Mouse (Mus musculus) midbrain, postnatal 0 days (tissue): ENCODE measurements around the gene Ptpn14. TPM values are rescaled to one million over a fixed set of nuclear protein-coding genes. Genes with fewer than 3 reads are reported as not detected.

Experiments
- ATAC-seq: fragments of 200-750 bp; cut with Nextera tagmentation; 2 replicates; pipeline ENCODE4 v1.8.0; 2017; ENCODE audit warnings: moderate number of reproducible peaks, mild to moderate bottlenecking, moderate TSS enrichment, moderate library complexity; ENCODE audit not compliant: low FRiP score
- DNase-seq: peaks from one replicate; pipeline ENCODE4 v3.0.0-alpha.2; 2015; ENCODE audit warnings: low spot score
- H3K27ac ChIP-seq: fragments of 300-500 bp; sonication (generic); 2 replicates; pipeline ENCODE4 v1.5.1; 2014; ENCODE audit warnings: low read depth, mild to moderate bottlenecking, low read length, mixed read lengths
- H3K27me3 ChIP-seq: fragments of 300-500 bp; sonication (generic); 2 replicates; pipeline ENCODE4 v1.6.1; 2014; ENCODE audit warnings: low read length, control low read depth, mixed read lengths; ENCODE audit not compliant: insufficient read depth
- H3K36me3 ChIP-seq: fragments of 300-500 bp; sonication (generic); 2 replicates; pipeline ENCODE4 v1.6.1; 2014; ENCODE audit warnings: low read length, control low read depth, mixed read lengths; ENCODE audit not compliant: insufficient read depth
- H3K4me1 ChIP-seq: fragments of 300-500 bp; sonication (generic); 2 replicates; pipeline ENCODE4 v1.6.1; 2014; ENCODE audit warnings: mild to moderate bottlenecking, control low read depth, antibody characterized with exemption, low read length, mixed read lengths; ENCODE audit not compliant: insufficient read depth
- H3K4me2 ChIP-seq: fragments of 300-500 bp; sonication (generic); 2 replicates; pipeline ENCODE4 v1.6.1; 2014; ENCODE audit warnings: low read depth, mild to moderate bottlenecking, low read length, mixed read lengths; ENCODE audit not compliant: poor library complexity, severe bottlenecking
- H3K4me3 ChIP-seq: fragments of 300-500 bp; sonication (generic); 2 replicates; pipeline ENCODE4 v1.5.1; 2014; ENCODE audit warnings: low read depth, mild to moderate bottlenecking, low read length, moderate library complexity
- H3K9ac ChIP-seq: fragments of 300-500 bp; sonication (generic); replicated peaks from 2 replicates; pipeline ENCODE4 v1.6.1; 2014; ENCODE audit warnings: mild to moderate bottlenecking, low read length, moderate library complexity, mixed read lengths; ENCODE audit not compliant: poor library complexity, severe bottlenecking
- H3K9me3 ChIP-seq: fragments of 300-500 bp; sonication (generic); 2 replicates; pipeline ENCODE4 v1.6.1; 2016; ENCODE audit warnings: low read length, control low read depth
- CTCF ChIP-seq: IDR thresholded peaks from 2 replicates; pipeline ENCODE4 v1.5.1; 2016; ENCODE audit warnings: antibody characterized with exemption, mild to moderate bottlenecking
- WGBS: fragments of 180-500 bp; shearing (Covaris S2); extraction: QIAGEN DNeasy Blood & Tissue Kit; methylation state at CpG from one replicate; pipeline ENCODE4 v1.1.7; 2014; 5-methylcytosine and 5-hydroxymethylcytosine counted together
- polyA plus RNA-seq: library from polyadenylated mRNA; unstranded; fragments of >200 nt; fragmentation: Nextera tagmentation; extraction: Ambion mirVana; gene quantifications from 2 replicates; pipeline ENCODE4 v1.2.1, GENCODE M21; 2015
- total RNA-seq: library from RNA; depleted of rRNA; stranded (reverse); fragments of >200 nt; gene quantifications from 2 replicates; pipeline ENCODE4 v1.2.3, GENCODE M21; 2014

Ptpn14 gene
- total and polyA plus RNA-seq, 2 experiments from 2014 or later = 1.1 to 6.5 TPM

DNA sequence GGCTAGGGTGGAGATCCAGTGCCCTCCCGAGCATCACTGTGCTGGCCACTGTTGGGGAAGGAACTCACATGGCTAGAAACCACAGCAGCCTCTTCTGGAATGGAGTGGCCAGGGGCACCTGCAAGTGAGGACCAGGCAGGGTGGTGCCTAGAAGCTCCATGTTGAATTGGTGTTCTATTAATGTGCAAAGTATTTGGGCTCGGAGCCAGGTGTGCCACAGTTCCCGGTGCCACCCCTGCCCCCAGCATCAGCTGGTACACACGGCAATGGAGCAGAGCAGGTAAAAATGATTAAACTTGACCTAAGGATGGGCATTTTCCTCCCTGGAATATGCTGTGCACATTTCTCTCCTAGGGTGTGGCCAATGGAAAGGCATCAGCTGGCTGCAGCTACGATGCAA lies 14.0 kb downstream of the Ptpn14 start:
- Histone ChIP-seq H3K27me3 (no peaks in the 10 kb centered on the region), H3K9me3 (no peaks in the 10 kb centered on the region), H3K36me3 (no peaks in the 10 kb centered on the region), H3K27ac (no peak overlapping the region), H3K9ac (no peak overlapping the region), H3K4me1 (no peaks in the 10 kb centered on the region), H3K4me2 (no peak overlapping the region), H3K4me3 (no peak overlapping the region)
- WGBS = 91% methylated on average over 5 of the region's 5 CpGs
- no peak for DNase-seq
- ATAC-seq = no peak
- TF ChIP-seq CTCF = no peak

- 86% methylated on average over 5 of the region's 5 CpGs for WGBS
- Histone ChIP-seq H3K27me3 (no peaks in the 10 kb centered on the region), H3K36me3 (no peaks in the 10 kb centered on the region), H3K4me1 (no peaks in the 10 kb centered on the region), H3K4me3 (no peak overlapping the region), H3K9ac (no peak overlapping the region), H3K4me2 (no peak overlapping the region), H3K9me3 (no peaks in the 10 kb centered on the region), H3K27ac (no peak overlapping the region)
- ATAC-seq (no peak), DNase-seq (no peak)
- no peak for TF ChIP-seq CTCF
These were observed 15.1 kb downstream of the Ptpn14 start for GRCm38 (mm10) chr1:189743136-189743535.

DNA sequence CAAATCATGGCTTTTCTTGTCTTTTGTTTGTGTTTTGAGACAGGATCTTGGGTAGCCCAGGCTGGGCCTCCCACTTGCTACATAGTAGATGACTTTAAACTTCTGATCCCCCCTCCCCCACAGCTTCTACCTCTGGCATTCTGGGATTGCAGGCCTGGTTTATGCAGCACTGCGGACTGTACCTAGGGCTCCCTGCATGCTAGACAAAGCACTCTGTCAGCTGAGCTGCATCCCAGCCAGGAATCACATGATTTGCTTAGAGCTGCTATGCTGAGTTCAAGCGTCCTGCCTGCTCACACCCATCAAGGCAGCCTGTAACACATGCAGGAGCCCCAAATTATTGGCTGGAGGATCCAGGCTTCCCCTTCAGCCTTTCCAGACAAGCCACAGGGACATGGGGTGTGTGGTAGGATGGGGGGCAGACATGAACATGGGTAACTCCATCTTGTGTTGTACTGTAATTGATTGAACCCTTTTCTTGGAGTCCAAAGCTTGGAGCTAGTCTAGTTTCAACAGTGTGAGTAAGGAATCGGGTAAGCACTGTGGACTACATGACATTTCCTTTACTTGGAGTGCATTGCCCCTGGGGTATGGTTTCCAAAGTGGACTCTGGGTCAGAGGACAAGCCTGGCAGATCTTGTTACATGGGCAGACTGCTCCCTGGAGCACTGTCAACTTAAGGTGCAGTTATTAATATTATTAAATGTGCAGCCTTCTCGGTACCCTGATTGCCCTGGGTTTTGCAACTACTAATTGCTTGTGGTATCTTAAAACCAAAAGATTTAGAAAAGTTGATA lies 17.0 kb downstream of the Ptpn14 start:
- TF ChIP-seq CTCF = no peak
- Histone ChIP-seq H3K9me3 (no peaks in the 10 kb centered on the region), H3K27me3 (no peaks in the 10 kb centered on the region), H3K27ac (no peak overlapping the region), H3K4me3 (no peak overlapping the region), H3K4me2 (no peak overlapping the region), H3K36me3 (no peaks in the 10 kb centered on the region), H3K4me1 (no peaks in the 10 kb centered on the region), H3K9ac (no peak overlapping the region)
- ATAC-seq = no peak
- no peak for DNase-seq
- WGBS = 76% methylated on average over 4 of the region's 4 CpGs

DNA sequence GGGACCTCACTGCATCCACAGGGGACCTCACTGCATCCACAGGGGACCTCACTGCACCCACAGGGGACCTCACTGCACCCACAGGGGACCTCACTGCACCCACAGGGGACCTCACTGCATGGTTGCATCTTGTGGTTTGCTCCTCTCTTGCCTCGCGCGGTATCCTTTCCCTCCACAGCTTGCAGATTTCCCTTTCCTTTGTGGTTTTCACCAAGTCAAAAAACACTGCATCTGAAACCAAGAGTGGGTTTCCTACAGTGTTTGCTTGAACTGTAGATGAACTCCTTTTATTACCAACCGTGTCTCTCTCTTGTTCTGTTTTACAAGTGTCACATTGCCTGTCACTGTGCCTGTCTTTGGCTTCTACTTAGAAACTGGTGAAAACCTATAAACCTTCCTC lies 18.5 kb downstream of the Ptpn14 start:
- ATAC-seq (no peak), DNase-seq (no peak)
- TF ChIP-seq CTCF = no peak
- Histone ChIP-seq H3K4me1 (no peaks in the 10 kb centered on the region), H3K9me3 (no peaks in the 10 kb centered on the region), H3K9ac (no peak overlapping the region), H3K4me2 (no peak overlapping the region), H3K4me3 (no peak overlapping the region), H3K36me3 (no peaks in the 10 kb centered on the region), H3K27ac (no peak overlapping the region), H3K27me3 (no peaks in the 10 kb centered on the region)
- 87% methylated on average over 4 of the region's 4 CpGs for WGBS

- no peaks in the 10 kb centered on the region for H3K36me3 ChIP-seq
- DNase-seq (no peak), ATAC-seq (no peak)
- H3K27ac ChIP-seq = no peak overlapping the region
- no peak overlapping the region for H3K4me2 ChIP-seq
- H3K27me3 ChIP-seq = no peaks in the 10 kb centered on the region
- no peaks in the 10 kb centered on the region for H3K9me3 ChIP-seq
- H3K4me1 ChIP-seq = peaks cover 3% of the 10 kb centered on the region; the same call in 1 of the 2 replicates
- WGBS = 96% methylated on average over 4 of the region's 4 CpGs
- no peak overlapping the region for H3K9ac ChIP-seq
- H3K4me3 ChIP-seq = no peak overlapping the region
- TF ChIP-seq CTCF = no peak
These were observed 21.7 kb downstream of the Ptpn14 start for GRCm38 (mm10) chr1:189749789-189750188.

GRCm38 (mm10) chr1:189750233-189750632 lies 22.2 kb downstream of the Ptpn14 start:
- Histone ChIP-seq H3K4me2 (no peak overlapping the region), H3K27me3 (no peaks in the 10 kb centered on the region), H3K9me3 (no peaks in the 10 kb centered on the region), H3K36me3 (no peaks in the 10 kb centered on the region), H3K4me3 (no peak overlapping the region), H3K9ac (no peak overlapping the region), H3K4me1 (peaks cover 7% of the 10 kb centered on the region; the same call in 1 of the 2 replicates), H3K27ac (no peak overlapping the region)
- WGBS = 69% methylated on average over 5 of the region's 5 CpGs
- no peak for ATAC-seq
- no peak for DNase-seq
- no peak for TF ChIP-seq CTCF
